Mouse (Mus musculus): Measurements from ENCODE around the gene Tuba1a. TPM values are rescaled to one million over a fixed set of nuclear protein-coding genes. Genes with fewer than 3 reads are reported as not detected.
"Not testable (repeated sequence)": the region's sequence is repeated elsewhere in the genome, so short reads cannot be mapped to it uniquely, and the experiment has no call there.

Tuba1a gene
- polyA plus RNA-seq, 1 experiment = 279 TPM

- peak; percentile 65 for DNase-seq (ENCODE audit: low spot score)
Measured at GRCm38 (mm10) chr15:98985240-98985981, 31.9 kb upstream of the Tuba1a start.

DNA sequence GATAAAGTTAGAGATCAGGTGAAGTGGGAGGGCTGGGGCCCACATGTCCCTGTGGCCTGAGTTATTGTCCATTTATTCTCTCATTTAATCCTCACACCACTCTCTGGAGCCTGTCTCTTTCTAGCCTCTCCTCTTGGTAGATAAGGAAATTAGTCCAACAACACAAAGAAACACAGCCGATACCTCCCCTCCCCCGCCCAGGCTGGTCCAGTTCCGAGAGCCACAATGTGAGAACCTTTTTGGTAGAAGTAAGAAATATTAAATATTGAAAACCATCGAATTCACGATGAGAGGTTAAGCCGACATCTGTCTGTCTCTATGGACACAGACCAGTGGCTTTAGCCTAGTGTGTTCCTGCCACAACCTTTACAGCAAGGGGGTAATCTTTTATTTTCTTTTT lies 31.2 kb upstream of the Tuba1a start:
- DNase-seq (ENCODE audit: low spot score) = no peak

DNA sequence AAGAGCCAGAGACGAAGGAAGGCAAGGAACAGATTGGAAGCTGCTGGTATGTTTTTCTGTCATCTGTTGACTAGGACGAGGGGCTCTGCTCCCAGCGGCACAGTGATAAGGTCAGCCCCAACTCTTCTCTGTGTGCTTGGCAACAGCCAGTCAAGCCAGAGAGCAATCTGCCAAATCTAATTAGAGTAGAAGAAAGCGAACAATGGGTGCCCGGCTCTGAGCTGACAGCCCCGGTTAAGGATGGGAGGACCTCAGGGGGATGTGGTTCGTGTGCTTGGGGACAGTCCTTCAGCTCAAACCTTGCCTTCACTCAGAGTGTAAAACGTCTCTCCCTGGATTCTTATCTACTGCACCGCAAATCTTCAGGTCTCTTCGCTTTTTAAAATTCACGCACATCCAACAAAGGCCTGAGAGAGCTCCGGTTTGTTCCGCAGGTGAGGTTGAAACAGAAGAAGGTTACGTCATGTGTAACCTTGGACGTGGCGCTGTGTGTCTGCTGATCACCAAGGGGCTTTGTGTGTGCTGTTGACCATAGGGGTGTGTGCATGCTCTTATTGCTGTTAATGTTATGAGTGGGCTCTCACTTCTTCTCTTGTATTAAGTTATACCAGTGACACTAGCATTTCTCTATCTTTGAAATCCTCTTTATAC lies 30.1 kb upstream of the Tuba1a start:
- no peak for DNase-seq (ENCODE audit: low spot score)

DNA sequence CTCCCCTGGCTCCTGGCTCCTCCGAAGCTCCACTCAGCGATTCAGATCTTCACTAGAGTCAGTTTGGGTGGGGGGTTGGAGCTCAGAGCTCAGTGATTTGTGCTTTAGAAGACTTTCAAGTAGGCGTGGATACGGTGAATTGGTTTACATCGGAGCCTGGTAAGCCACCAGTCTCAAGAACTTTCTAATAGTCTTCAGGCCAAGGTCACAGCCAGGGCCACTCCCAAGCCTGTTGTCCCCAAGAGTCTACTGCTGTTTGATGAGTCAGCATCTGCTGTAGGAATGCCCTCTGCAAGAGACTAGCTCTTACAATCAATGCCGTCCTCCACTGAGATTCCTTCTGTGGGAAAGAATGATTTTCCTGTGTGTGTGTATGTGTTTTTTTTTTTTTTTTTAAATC lies 28.6 kb upstream of the Tuba1a start:
- no peak for DNase-seq (ENCODE audit: low spot score)

DNA sequence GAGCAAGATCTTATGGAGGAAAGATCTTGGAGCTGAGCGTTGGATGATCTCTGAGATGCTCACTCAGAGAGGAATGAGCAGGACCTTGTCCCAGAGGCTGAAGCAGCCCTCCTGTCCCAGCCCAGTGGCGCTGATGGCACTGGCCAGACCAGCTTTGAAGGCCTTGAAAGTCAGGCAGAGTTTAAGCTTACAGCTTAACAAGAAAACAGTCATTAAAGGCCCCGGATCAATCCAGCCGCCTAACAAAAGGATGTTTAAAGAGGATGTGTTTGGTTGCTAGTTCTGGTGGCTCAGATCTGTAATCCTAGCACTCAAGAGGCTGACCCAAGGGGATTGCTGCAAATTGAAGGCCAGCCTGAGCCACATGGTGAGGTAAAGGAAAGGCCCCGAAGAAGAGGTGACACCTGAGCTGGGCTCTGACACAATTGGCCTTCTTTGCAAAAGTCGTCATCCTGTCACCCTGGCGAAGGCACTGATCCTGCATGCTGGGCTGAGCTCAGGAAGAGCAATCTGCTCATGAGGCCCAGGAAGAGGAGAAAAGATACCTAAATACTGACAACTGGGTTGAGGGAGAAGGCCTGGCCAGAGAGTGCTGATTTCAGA lies 26.6 kb upstream of the Tuba1a start:
- DNase-seq (ENCODE audit: low spot score) = no peak

- DNase-seq (ENCODE audit: low spot score) = no peak
Measured at GRCm38 (mm10) chr15:98978409-98979172, 25.1 kb upstream of the Tuba1a start.

DNA sequence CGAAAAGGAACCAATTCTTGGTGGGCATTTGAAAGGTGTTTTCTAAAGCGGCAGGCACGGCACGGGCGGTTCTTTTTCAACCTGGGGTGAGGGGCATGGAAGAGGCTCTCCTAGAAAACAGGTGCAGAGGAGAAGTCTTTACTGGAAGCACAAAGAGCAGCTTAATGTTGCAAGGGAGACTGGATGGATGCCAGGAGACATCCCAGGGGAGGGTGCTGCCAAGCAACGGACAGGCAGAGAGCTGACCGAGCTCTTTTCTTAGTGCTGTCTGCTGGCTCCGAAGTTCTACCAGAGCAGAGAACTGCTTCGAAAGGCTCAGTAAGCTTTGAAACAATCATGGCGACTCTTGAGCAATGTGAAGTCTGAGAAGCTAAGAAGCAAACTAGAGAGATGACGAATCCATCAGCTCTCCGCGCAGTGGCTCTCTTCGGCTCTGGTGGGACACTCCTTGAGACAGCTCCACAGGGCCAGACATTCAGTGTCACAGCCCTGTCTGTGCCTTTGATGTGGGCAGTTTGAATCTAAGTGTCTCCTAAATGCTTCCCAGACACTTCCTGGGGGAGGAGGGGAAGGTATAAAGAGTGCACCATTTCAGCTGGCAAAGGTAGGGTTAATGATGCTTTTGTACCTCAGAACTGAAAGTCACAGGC lies 24.4 kb upstream of the Tuba1a start:
- no peak for DNase-seq (ENCODE audit: low spot score)

DNA sequence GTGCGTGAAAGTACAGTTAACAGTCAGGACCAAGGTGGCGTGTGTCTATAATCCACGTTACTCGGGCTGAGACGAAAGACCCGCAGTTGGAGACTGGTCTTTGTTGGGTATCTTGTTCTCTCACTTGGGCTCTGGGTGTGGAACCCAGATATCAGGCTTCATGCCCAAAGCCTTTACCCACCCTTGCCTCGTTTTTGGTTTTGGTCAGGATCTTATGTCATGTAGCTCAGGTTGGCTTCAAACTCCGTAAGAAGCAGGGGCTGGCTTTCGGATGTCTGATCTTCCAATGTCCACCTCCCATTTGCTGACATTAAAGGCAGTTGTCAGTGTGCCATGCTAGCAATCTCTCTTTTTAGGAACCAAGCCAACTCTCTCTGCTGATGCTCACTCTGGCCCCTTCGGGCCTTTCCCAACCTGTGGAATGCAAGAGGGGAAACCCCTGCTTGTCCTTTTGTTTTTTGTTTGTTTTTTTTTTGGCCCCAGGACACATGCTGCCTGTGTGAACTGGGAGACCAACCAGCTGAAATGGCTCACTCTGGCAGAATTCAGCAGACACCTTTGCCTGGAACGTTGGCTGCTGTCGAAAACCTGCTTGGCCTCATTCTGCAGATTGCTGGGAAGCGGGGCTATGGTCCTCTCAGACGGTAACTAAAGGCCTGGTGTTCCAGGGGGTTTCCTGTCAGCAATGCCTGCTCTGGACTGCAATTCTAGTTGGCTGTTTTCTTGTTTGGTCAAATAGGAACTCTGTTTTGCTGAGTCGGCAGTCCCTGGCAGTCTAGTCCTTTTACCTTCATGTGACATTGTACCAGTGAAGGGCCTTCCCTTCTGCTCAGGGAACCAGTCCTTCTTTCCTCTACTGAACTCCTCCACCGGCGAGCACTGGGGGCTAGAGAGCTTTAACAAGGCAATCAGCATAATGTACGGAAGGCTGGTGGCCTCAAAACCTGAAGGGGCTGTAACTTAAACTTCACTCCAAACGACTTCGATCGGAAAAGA lies 23.6 kb upstream of the Tuba1a start:
- DNase-seq (ENCODE audit: low spot score) = no peak

GRCm38 (mm10) chr15:98973015-98973614 lies 19.6 kb upstream of the Tuba1a start:
- DNase-seq (ENCODE audit: low spot score) = no peak

GRCm38 (mm10) chr15:98971576-98972320 lies 18.2 kb upstream of the Tuba1a start:
- not testable (repeated sequence) for DNase-seq (ENCODE audit: low spot score)

DNA sequence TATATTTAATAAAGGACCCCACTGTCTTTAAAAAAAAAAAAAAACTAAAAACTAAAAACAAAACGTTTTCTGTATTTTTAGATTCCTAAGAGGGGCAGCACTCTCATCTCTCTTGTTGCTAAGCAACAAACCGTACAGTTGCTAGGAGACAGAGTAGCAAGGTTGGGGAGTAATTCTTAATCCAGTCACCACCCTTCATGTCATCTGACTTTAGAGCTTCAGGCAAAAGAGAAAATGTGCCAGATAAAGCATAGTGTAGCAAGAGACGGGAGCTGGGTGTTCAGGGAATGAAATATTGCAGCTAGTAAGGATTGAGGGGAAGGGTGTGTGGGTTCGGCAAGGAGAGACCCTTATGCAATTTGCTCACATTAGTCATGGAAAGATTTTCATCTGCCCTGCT lies 17.6 kb upstream of the Tuba1a start:
- DNase-seq (ENCODE audit: low spot score) = no peak

DNA sequence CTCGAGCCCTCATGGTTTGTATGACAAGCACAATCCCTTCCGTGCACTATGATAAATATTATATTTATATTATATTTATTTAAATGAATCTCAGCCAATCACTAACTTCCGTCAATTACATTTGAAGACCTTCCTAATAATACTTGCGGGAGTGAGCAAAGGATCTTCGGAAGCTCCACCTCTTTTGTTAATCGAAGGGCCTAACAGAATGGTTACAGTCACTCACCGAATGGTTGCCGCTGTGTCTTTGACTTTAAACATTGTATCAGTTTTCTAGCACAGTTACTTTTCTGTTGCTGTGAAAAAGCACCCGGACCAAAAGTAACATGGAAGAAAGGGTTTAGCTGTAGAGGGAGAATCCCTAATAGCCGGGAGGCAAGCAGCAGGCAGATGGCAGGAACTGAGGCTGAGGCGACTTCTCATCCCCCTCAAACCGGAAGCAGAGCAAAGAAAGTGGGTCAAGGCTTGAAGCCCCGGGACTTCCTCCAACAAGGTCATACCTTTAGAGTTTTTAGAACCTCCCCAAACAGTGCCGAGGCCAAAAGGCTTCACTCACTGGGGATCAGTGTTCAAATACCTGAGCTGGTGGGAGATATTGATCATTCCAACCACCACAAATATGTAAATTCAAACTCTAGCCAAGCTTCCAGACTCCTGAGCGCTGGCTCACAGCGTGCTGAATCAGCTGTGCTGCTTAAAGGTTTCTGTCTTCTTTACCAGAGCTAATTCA lies 16.0 kb upstream of the Tuba1a start:
- no peak for DNase-seq (ENCODE audit: low spot score)

DNA sequence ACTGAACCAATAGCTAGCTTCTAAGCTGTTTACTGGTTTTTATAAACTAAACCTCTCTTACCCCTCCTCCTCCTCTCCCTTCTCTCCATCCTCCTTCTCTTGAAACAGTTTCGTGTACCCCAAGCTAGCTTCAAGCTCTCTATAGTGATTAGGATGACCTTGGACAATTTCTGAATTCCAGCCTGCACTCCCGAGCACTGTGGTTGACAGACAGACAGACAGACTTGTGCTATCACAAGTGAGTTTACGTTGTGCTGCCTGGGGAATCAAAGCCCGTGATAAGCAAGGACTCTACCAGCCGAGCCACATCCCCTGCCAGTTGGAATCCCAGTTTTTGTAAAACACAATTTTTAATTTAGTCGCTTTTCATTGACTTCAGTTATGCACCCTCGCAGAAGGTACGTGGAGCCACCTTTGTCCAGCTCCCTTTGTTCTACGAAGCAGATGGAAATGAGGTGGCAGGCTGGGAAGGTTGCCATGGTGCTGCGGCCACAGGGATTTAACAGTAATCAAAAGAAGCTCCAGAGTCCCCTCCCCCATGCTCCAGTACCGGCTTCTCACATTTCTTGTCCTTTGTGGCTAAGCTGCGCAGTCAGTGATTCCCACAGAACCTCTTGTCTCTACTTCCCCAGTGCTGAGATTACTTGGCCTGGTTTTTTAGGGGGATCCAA lies 15.3 kb upstream of the Tuba1a start:
- no peak for DNase-seq (ENCODE audit: low spot score)

DNA sequence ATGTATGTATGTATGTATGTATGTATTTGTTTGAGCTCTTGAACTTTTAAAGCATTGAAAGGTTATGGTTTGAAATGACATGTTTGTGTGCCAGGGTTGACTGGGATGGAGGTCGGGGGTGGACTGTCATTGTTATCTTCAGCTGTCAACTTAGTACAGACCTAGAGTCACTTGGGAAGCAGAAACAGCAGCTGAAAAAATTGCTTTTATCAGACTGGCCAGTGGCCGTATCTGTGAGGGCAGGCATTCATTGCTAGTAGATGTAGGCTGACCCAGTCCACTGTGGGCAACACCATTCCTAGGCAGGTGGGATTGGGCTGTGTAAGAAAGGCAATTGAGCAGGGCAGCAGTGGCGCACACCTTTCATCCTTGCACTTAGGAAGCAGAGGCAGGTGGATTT lies 6.0 kb upstream of the Tuba1a start:
- no peak for DNase-seq (ENCODE audit: low spot score)

DNA sequence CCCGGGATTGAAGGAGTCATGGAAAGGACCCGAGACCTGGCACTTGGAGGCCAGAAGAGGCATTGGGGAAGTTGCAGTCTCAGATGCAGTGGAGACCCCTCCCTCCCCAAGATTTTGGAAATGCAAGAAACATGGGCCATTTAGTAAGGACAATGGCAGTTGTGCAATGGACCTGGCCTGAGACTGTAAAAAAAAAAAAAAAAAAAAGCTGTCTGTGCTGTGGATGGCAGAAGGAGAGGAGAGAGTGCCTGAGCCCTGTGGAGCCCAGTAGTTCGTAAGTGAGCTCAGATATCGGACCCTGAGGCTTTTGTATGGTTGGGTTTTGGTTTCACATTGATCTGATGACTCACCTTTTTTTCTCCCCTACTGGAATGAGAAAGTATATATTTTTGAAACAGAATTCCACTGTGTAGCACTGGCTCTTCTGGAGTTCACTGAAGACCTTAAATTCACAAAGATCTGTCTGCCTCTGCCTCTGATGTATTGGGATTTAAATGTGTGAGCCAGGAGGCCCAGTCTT lies 5.5 kb upstream of the Tuba1a start:
- no peak for DNase-seq (ENCODE audit: low spot score)

GRCm38 (mm10) chr15:98957475-98957874 lies 4.0 kb upstream of the Tuba1a start:
- no peak for DNase-seq (ENCODE audit: low spot score)

DNA sequence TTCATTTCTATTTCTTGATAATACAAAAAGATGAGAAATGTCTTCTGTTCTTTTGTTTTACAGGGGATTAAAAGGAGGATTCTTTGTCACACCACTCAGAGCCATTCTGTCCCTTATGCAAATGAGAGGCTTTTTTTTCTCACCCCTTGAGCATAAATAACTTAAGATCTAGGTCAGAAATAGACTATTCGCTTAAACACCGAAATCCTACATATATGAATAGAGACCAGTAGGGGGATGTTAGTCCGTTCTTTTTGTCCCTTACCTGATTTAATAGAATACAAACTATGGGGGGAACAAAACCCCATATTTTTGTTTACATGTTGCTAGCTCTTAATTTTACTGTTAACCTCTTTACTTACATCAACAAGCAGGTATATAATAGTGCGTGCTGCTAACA lies 2.5 kb upstream of the Tuba1a start:
- no peak for DNase-seq (ENCODE audit: low spot score)

- DNase-seq (ENCODE audit: low spot score) = no peak
Measured at GRCm38 (mm10) chr15:98955324-98955723, 1.8 kb upstream of the Tuba1a start.
